Mouse (Mus musculus): ENCODE data around the gene Rptn. TPM values are rescaled to one million over a fixed set of nuclear protein-coding genes. Genes with fewer than 3 reads are reported as not detected.
A peak's percentile ranks its signal among the peaks of the same experiment; 100 is the strongest.

Gene Rptn
- polyA plus RNA-seq, 1 experiment from 2014 or later = not detected

GRCm38 (mm10) chr3:93447138-93447841 is 53.8 kb downstream of the Rptn start:
- TF ChIP-seq CTCF (IDR thresholded peaks at IDR 0.05; ENCODE audit: low read depth) (peak; percentile 14; the same call in 1 of the 2 replicates), EP300 (IDR thresholded peaks at IDR 0.05; ENCODE audit: low read depth) (no peak)
- 2% methylated on average over 59 of the region's 59 CpGs for WGBS (ENCODE audit: insufficient replicate concordance)

More at GRCm38 (mm10) chr3:93447138-93447841, 53.8 kb downstream of the Rptn start:
- H3K4me1 ChIP-seq (ENCODE audit: insufficient read depth) = peaks cover 19% of the 10 kb centered on the region
- no peaks in the 10 kb centered on the region for H3K36me3 ChIP-seq (replicated peaks; ENCODE audit: insufficient read depth, low read length)
- no peak for ATAC-seq
- no peak overlapping the region for H3K27ac ChIP-seq (ENCODE audit: low read depth)
- peak; percentile 37 for DNase-seq
- H3K9me3 ChIP-seq (ENCODE audit: low read length) = no peaks in the 10 kb centered on the region
- peaks cover 53% of the 10 kb centered on the region for H3K27me3 ChIP-seq (ENCODE audit: insufficient read depth, low read length)
- peak overlapping the region; percentile 16; the same call in 1 of the 2 replicates for H3K9ac ChIP-seq (replicated peaks)
- H3K4me2 ChIP-seq (ENCODE audit: low read depth, low read length) = peak overlapping the region; percentile 87
- H3K4me3 ChIP-seq (ENCODE audit: low read depth, low read length) = peak overlapping the region; percentile 52

Small RNA genes lying within 50 kb of the gene (microRNA-seq; reads per million reads assigned to microRNA genes)
- gene Gm22752 (not detected), gene Gm44353 (not detected)

Other genes starting within 250 kb of the Rptn start
- not detected in 2 replicates for gene Crnn, start 248.9 kb upstream of the Rptn start, polyA plus RNA-seq (2015; fragmentation: Nextera tagmentation; extraction: Ambion mirVana)
- not detected in 2 replicates for gene Flg2, start 196.4 kb upstream of the Rptn start, polyA plus RNA-seq (2015; fragmentation: Nextera tagmentation; extraction: Ambion mirVana)
- gene Flg, start 120.2 kb upstream of the Rptn start, polyA plus RNA-seq (2015; fragmentation: Nextera tagmentation; extraction: Ambion mirVana) = not detected in 2 replicates
- not detected in 2 replicates for gene Hrnr, start 74.0 kb upstream of the Rptn start, polyA plus RNA-seq (2015; fragmentation: Nextera tagmentation; extraction: Ambion mirVana)
- 0.06 TPM in 2 replicates for gene Tchh, start 48.6 kb downstream of the Rptn start, polyA plus RNA-seq (2015; fragmentation: Nextera tagmentation; extraction: Ambion mirVana)
- not detected in 2 replicates for gene Tchhl1, start 75.1 kb downstream of the Rptn start, polyA plus RNA-seq (2015; fragmentation: Nextera tagmentation; extraction: Ambion mirVana)
- 330 and 336 TPM in 2 replicates for gene S100a11, start 126.8 kb downstream of the Rptn start, polyA plus RNA-seq (2015; fragmentation: Nextera tagmentation; extraction: Ambion mirVana)
- gene S100a10, start 161.4 kb downstream of the Rptn start, polyA plus RNA-seq (2015; fragmentation: Nextera tagmentation; extraction: Ambion mirVana) = 75.4 and 82.0 TPM in 2 replicates